Mouse (Mus musculus) induced T-regulatory cell, adult 2 months (primary cell): ENCODE results near the gene Cyp2e1.

Source experiments
- DNase-seq: peaks from one replicate; pipeline ENCODE4 v3.0.0-alpha.2; 2012; ENCODE audit warnings: low read depth

Gene Cyp2e1

DNA sequence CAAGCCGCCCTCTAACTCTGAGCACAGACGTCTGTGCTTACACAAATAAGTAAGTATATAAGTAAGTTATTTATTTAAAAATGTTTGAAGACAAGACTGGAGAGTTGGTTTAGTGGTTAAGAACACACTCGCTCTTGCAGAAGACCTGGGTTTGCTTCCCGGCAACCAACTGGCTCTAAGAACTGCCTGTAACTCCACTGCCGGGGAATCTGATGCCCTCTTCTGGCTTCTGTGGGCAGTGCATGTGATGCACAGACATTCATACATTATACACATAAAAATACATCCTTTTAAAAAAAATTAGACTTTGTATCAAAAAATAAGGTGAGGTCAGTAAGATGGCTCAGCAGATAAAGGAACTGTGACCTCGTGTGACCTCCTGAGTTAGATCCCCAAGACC, 47.0 kb downstream of the Cyp2e1 start:
- DNase-seq: peak; percentile 24

DNA sequence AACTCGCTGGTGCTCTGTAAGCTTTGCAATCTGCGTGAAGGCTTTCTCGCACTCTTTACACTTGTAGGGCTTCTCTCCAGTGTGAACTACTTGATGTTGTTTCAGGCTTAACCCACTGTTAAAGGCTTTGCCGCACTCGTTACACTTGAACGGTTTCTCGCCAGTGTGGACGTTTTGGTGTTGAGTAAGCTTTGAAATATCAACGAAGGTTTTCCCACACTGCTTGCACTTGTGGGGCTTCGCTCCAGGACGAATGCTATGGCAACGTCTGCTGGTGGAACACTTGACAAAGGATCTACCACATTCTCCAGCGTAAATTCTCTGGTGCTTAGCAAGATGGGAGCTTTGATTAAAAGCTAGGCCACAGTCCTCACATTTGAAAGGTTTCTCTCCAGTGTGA, 48.2 kb downstream of the Cyp2e1 start:
- DNase-seq: no peak

DNA sequence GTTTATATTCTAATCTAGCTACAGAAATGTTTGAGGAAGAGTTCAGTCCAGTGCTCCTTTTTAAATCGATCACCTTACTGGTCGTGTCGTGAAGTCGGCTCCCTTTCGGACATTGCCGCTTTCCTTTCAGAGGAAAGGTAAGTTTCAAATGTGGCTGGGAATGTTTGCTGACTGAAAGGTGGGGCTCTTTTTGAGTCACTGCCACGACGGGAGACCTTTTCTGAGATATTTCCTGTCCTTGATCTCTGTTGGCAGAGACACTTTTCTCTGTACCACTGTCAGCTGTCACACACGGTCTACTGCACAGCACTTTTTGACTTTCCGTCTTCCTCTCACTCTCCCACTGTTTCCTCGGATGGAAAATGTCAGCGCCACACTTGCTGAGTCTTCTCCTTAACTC, 49.3 kb downstream of the Cyp2e1 start:
- no peak for DNase-seq

DNA sequence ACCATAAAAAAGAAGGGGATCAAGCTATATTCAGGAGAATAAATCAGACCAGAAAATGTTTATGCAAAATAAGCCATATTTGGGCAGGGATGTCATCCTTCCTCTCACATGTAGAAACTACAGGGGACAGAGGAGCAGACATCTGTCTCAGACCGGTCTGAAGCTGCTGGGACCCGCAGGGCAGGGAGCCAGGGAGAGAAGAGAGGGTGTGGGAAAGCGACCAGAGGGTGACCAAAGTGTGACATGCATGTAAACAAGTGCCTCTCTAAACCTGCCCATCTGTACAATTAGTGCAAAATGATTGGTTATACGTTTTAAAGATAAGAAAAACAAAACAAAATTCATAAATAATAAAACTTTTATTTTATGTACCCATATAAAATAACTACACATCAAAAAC, 56.6 kb downstream of the Cyp2e1 start:
- DNase-seq: no peak

DNA sequence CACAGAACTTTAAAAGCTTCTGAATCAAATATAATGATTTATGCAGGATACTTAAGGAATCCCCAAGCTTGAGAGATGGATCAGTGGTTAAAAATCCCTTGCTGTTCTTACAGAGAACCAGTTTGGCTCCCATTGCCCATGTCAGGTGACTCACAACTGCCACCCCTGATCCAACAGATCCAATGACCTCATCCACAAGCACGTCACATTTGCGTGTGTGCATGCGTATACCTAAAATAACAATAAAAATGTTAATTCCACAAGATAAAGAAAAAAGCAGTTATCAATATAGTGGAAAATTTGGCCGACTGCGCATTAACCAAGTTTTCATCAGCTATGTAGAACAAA, 57.7 kb downstream of the Cyp2e1 start:
- no peak for DNase-seq

DNA sequence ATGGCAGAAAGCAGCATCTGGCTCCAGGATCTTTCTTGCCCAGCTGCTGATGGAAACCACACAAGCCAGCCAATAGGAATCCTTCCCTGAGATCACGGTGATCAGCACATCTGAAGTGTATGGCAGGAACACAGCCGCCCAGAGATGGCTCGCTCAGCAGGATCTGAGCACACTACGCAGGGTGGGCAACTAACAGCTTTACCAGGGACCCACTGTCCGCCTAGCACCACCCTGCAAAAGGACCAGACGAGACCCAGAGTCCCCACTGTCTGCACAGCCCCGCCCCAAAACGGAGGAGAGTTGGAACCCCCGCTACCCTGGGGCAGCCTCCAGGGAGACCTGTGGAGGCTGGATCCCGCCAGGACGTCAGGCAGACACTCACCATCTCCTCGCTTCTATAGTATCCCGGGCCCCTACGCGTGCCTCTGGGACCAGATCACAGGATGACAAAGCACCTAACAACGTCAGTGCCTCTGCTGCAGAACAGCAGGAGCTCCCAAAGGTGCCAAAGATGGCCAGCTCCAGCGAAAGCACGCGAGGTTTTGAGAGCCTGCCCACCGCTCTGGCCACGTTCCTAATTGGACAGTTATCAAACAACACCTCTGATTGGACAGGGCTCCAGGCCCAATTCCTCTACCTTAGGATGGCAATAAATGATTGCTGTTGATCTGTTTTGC, 58.3 kb downstream of the Cyp2e1 start, which contains the start of gene Zfp941:
TSS of gene Zfp941 (minus strand) at position 526 of the 677 bp plus-strand sequence.
- DNase-seq: no peak

DNA sequence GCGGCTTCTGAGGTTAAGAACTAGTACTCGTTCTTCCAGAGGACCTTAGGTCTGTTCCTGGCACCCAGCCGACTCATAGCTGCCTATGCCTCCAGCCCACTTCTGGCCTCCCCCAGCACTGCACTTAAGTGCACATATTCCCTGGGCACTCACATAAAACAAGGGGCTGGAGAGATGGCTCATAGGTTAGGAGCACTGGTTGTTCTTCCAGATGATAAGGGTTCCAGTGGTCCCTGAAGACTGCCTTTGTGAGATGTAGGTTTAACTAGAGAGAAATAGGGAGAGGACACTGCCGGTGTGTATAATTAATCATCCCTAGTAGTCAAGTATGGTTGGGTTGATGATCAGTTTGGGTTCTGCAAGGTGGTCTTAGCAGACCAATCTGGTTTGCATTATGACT, 59.2 kb downstream of the Cyp2e1 start:
- DNase-seq: no peak
